Mouse (Mus musculus) heart, embryonic 14.5 days (tissue): Measurements from ENCODE around the gene Grik2. TPM values are rescaled to one million over a fixed set of nuclear protein-coding genes. Genes with fewer than 3 reads are reported as not detected.

Source experiments
- ATAC-seq: fragments of 200-750 bp; cut with Nextera tagmentation; 2 replicates; pipeline ENCODE4 v1.8.0; 2017; ENCODE audit warnings: low read depth, moderate TSS enrichment; ENCODE audit not compliant: insufficient number of reproducible peaks, insufficient read depth, low FRiP score
- H3K27ac ChIP-seq, 2 experiments: fragments of 200-500 bp in 1 of 2; fragments of 300-500 bp in 1 of 2; sonication (generic) in 1 of 2; replicated peaks in 1 of 2; 2 replicates each; pipeline ENCODE4 v1.5.1; 2012 to 2014; ENCODE audit warnings: low read depth in 2 of 2, low read length in 2 of 2, control low read depth in 1 of 2, mild to moderate bottlenecking in 1 of 2, mixed read lengths in 1 of 2; ENCODE audit not compliant: control insufficient read depth in 1 of 2, insufficient read depth in 1 of 2
- H3K27me3 ChIP-seq: fragments of 300-500 bp; sonication (generic); 2 replicates; pipeline ENCODE4 v1.6.1; 2014; ENCODE audit warnings: mild to moderate bottlenecking, low read length, control low read depth; ENCODE audit not compliant: control insufficient read depth, insufficient read depth
- H3K36me3 ChIP-seq: fragments of 300-500 bp; sonication (generic); 2 replicates; pipeline ENCODE4 v1.6.1; 2014; ENCODE audit warnings: mild to moderate bottlenecking, control low read depth, low read length, mixed read lengths; ENCODE audit not compliant: control insufficient read depth, insufficient read depth
- H3K4me1 ChIP-seq, 2 experiments: fragments of 200-500 bp in 1 of 2; fragments of 300-500 bp in 1 of 2; sonication (generic) in 1 of 2; 2 replicates each; pipeline ENCODE4 v1.6.1; 2012 to 2014; ENCODE audit warnings: low read length in 2 of 2, control low read depth in 1 of 2, mixed read lengths in 1 of 2; ENCODE audit not compliant: control insufficient read depth in 2 of 2, insufficient read depth in 2 of 2
- H3K4me2 ChIP-seq: fragments of 300-500 bp; sonication (generic); 2 replicates; pipeline ENCODE4 v1.6.1; 2014; ENCODE audit warnings: mild to moderate bottlenecking, low read length
- H3K4me3 ChIP-seq, 2 experiments: fragments of 200-500 bp in 1 of 2; fragments of 300-500 bp in 1 of 2; sonication (generic) in 1 of 2; 2 replicates each; pipeline ENCODE4 v1.5.1; 2012 to 2014; ENCODE audit warnings: low read length in 2 of 2, mild to moderate bottlenecking in 2 of 2, control low read depth in 1 of 2, low read depth in 1 of 2, moderate library complexity in 1 of 2; ENCODE audit not compliant: control insufficient read depth in 1 of 2, insufficient read depth in 1 of 2
- H3K9ac ChIP-seq: fragments of 300-500 bp; sonication (generic); 2 replicates; pipeline ENCODE4 v1.6.1; 2014; ENCODE audit warnings: mild to moderate bottlenecking, low read length
- H3K9me3 ChIP-seq: fragments of 300-500 bp; sonication (generic); 2 replicates; pipeline ENCODE4 v1.6.1; 2016; ENCODE audit warnings: low read length, control low read depth; ENCODE audit not compliant: control insufficient read depth
- WGBS: fragments of 180-500 bp; shearing (Covaris S2); extraction: QIAGEN DNeasy Blood & Tissue Kit; methylation state at CpG from one replicate; pipeline ENCODE4 v1.1.7; 2014; 5-methylcytosine and 5-hydroxymethylcytosine counted together
- polyA plus RNA-seq: library from polyadenylated mRNA; unstranded; fragments of >200 nt; fragmentation: Nextera tagmentation; extraction: Ambion mirVana; gene quantifications from 2 replicates; pipeline ENCODE4 v1.2.1, GENCODE M21; 2014

Grik2 gene
- polyA plus RNA-seq, 1 experiment from 2014 or later = 1.9 TPM

DNA sequence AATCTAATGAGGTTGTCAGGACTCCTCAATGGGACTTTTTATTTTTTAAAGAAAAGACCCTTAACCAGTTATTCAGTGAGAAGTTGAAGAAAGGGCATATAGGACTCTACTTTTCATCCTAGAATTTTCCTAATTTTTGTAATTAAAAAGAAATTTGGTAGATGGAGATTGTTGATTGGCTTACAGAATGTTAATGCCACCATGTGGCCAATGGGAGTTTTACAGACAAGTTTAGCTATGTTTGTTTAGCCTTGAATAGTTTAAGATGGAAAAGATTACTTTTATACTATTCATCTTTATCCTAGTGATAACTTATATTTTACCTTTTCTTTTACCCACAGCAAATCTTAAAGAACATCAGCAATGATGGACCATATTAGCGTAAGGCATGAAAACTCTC is 268.8 kb downstream of the Grik2 start:
- H3K9ac ChIP-seq = no peak overlapping the region
- H3K27ac ChIP-seq = no peak overlapping the region
- H3K4me3 ChIP-seq = no peak overlapping the region
- ATAC-seq = no peak
- 91% methylated on average over 1 of the region's 1 CpGs for WGBS
- H3K9me3 ChIP-seq = no peaks in the 10 kb centered on the region
- no peak overlapping the region for H3K4me2 ChIP-seq
- H3K36me3 ChIP-seq = no peaks in the 10 kb centered on the region
- no peaks in the 10 kb centered on the region for H3K27me3 ChIP-seq
- H3K4me1 ChIP-seq = no peaks in the 10 kb centered on the region

- WGBS = 42% methylated on average over 1 of the region's 1 CpGs
These were observed 287.9 kb downstream of the Grik2 start for GRCm38 (mm10) chr10:49500628-49501027.

DNA sequence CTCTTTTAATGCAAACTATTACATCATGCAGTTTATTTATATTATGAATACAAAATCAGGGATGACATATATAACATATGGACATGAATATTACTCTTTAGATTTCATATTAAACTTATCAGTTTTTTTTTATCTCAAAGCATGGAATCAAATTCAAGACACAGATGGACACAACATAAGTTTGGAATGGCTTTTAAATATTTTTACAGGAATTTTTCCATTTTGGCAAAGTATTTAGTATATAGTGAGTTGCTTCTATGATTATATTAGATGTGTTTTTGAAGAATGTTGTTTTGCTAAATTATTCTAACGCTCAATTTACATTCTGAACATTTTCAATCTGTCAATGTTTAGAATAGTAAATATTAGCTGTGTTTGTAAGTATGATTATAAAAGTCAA is 291.3 kb downstream of the Grik2 start:
- 81% methylated on average over 1 of the region's 1 CpGs for WGBS
- no peak overlapping the region for H3K27ac ChIP-seq
- no peak for ATAC-seq
- no peaks in the 10 kb centered on the region for H3K9me3 ChIP-seq
- no peak overlapping the region for H3K4me2 ChIP-seq
- H3K9ac ChIP-seq = no peak overlapping the region
- no peaks in the 10 kb centered on the region for H3K27me3 ChIP-seq
- H3K36me3 ChIP-seq = no peaks in the 10 kb centered on the region
- H3K4me3 ChIP-seq = no peak overlapping the region
- H3K4me1 ChIP-seq = no peaks in the 10 kb centered on the region

More at GRCm38 (mm10) chr10:49500628-49501027, 287.9 kb downstream of the Grik2 start:
- H3K4me2 ChIP-seq = no peak overlapping the region
- H3K9ac ChIP-seq = no peak overlapping the region
- H3K9me3 ChIP-seq = no peaks in the 10 kb centered on the region
- ATAC-seq = no peak
- H3K4me3 ChIP-seq = no peak overlapping the region
- H3K27ac ChIP-seq = no peak overlapping the region
- H3K4me1 ChIP-seq = no peaks in the 10 kb centered on the region
- H3K36me3 ChIP-seq = no peaks in the 10 kb centered on the region
- no peaks in the 10 kb centered on the region for H3K27me3 ChIP-seq

DNA sequence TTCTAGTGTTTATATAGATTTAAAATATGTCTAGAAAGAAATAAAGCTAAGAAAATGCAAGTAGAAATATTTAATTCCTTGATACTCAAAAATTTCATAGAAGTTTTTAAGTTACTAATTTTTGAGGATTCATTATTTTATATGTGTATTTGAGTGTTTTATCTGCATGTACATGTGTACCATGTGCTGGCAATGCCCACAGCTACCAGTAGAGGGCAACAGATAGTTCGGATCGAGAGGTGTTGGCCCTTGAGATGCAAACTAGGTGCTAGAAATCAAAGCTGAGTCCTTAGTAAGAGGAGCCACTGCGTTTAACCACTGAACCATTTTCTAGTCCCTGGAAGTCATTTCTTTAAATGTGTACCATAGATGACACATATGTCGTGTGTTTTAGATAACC is 307.1 kb downstream of the Grik2 start:
- no peaks in the 10 kb centered on the region for H3K36me3 ChIP-seq
- H3K4me1 ChIP-seq = no peaks in the 10 kb centered on the region
- no peak overlapping the region for H3K9ac ChIP-seq
- no peaks in the 10 kb centered on the region for H3K9me3 ChIP-seq
- no peak overlapping the region for H3K27ac ChIP-seq
- no peaks in the 10 kb centered on the region for H3K27me3 ChIP-seq
- no peak overlapping the region for H3K4me2 ChIP-seq
- ATAC-seq = no peak
- WGBS = 73% methylated on average over 4 of the region's 4 CpGs
- H3K4me3 ChIP-seq = no peak overlapping the region

DNA sequence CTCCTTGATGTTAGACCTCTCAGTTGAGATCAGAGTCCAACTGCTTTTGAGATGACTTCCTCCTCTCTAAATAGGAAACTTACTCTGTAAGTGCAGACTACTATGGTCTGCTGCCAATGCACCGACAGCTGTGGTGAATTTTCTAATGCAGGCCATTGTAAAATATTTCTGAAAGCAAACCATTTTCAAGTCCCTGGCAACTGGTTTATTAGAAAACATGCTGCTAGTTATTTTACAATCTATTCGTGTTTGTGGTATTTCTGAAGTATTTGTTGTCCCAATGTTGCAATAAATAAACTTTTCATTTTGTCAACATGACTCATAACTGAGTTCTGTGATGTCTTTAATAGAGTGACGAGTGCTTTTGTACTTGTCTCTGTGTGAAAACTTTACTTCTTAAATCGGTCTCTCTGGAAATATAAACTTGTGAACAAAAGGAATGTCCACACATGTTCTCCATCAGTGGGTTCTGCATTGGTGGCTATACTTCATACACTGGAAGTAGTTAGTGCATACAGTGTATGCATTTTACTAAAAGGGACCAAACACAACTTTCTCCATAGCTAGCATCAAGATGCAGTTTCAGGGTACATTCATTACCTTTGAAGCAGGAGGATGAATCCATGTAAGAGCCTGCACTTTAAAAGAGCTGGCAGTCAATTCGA is 308.3 kb downstream of the Grik2 start:
- Histone ChIP-seq H3K27ac (no peak overlapping the region), H3K4me3 (no peak overlapping the region), H3K27me3 (no peaks in the 10 kb centered on the region), H3K4me1 (no peaks in the 10 kb centered on the region), H3K4me2 (no peak overlapping the region), H3K9ac (no peak overlapping the region), H3K36me3 (no peaks in the 10 kb centered on the region), H3K9me3 (no peaks in the 10 kb centered on the region)
- WGBS = 73% methylated on average over 5 of the region's 5 CpGs
- ATAC-seq = no peak

DNA sequence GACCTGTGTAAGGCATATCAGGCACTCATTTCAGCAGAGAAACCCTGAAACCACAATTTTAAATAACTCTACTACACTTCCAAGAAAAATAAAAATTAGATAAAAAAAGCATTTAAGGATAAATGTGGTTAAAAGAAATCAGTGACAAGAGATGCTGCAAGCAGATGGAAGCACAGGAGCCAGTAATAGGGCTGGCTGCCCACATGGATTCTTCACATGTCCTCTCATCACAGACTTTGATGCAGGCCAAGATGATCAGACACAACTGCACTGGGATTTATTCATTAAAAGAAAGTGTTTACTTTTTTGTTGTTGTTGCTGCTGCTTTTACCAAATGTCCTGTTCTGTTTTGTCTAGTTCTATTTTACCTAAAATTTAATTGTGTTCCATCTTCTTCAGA is 315.0 kb downstream of the Grik2 start:
- Histone ChIP-seq H3K4me1 (no peaks in the 10 kb centered on the region), H3K4me3 (no peak overlapping the region), H3K27me3 (no peaks in the 10 kb centered on the region), H3K27ac (no peak overlapping the region), H3K9ac (no peak overlapping the region), H3K36me3 (no peaks in the 10 kb centered on the region), H3K9me3 (no peaks in the 10 kb centered on the region), H3K4me2 (no peak overlapping the region)
- ATAC-seq = no peak

- Histone ChIP-seq H3K4me1 (no peaks in the 10 kb centered on the region), H3K4me2 (no peak overlapping the region), H3K36me3 (no peaks in the 10 kb centered on the region), H3K4me3 (no peak overlapping the region), H3K27ac (no peak overlapping the region), H3K27me3 (no peaks in the 10 kb centered on the region), H3K9ac (no peak overlapping the region), H3K9me3 (no peaks in the 10 kb centered on the region)
- ATAC-seq = no peak
- WGBS = 70% methylated on average over 2 of the region's 2 CpGs
These were observed 331.8 kb downstream of the Grik2 start for GRCm38 (mm10) chr10:49456791-49457190.

- no peak overlapping the region for H3K4me3 ChIP-seq
- H3K4me1 ChIP-seq = no peaks in the 10 kb centered on the region
- no peak overlapping the region for H3K9ac ChIP-seq
- no peaks in the 10 kb centered on the region for H3K36me3 ChIP-seq
- no peaks in the 10 kb centered on the region for H3K9me3 ChIP-seq
- no peaks in the 10 kb centered on the region for H3K27me3 ChIP-seq
- H3K4me2 ChIP-seq = no peak overlapping the region
- ATAC-seq = no peak
- H3K27ac ChIP-seq = no peak overlapping the region
These were observed 335.0 kb downstream of the Grik2 start for GRCm38 (mm10) chr10:49453535-49453934.
